Mouse (Mus musculus): Measurements from ENCODE around the gene Gm5148. TPM values are rescaled to one million over a fixed set of nuclear protein-coding genes. Genes with fewer than 3 reads are reported as not detected.

Gene Gm5148
- total RNA-seq, 1 experiment, result 69.6 TPM

GRCm38 (mm10) chr3:37687158-37687980 lies 36.9 kb downstream of the Gm5148 start:
- TF ChIP-seq CHD2 (IDR thresholded peaks at IDR 0.05; ENCODE audit: low read depth, low read length) (no peak), ZC3H11A (IDR thresholded peaks at IDR 0.05; ENCODE audit: borderline replicate concordance, low read depth, low read length) (no peak), HCFC1 (IDR thresholded peaks at IDR 0.05; ENCODE audit: borderline replicate concordance, insufficient read depth, low read length) (no peak), ZNF384 (IDR thresholded peaks at IDR 0.05; ENCODE audit: low read depth, low read length) (no peak), MAFK (IDR thresholded peaks at IDR 0.05; ENCODE audit: insufficient read depth, low read depth, low read length) (no peak)
- Histone ChIP-seq H3K9me3 (ENCODE audit: control insufficient read depth, insufficient read depth, low read depth, low read length) (no peaks in the 10 kb centered on the region), H3K9ac (ENCODE audit: insufficient read depth, low read depth, low read length, poor library complexity, severe bottlenecking) (0 out of 2 replicates have a peak overlapping the region, but pooled peaks have one; percentile 21), H3K36me3 (ENCODE audit: control insufficient read depth, insufficient read depth, low read length, poor library complexity, severe bottlenecking) (no peaks in the 10 kb centered on the region), H3K4me1 (ENCODE audit: control insufficient read depth in 2 of 2, insufficient read depth in 2 of 2, low read length in 2 of 2, poor library complexity in 1 of 2) (peaks cover 0 to 14% of the 10 kb centered on the region in 2 experiments; a peak in 2 of 4 replicates), H3K4me3 (ENCODE audit: insufficient read depth in 1 of 2, low read depth in 1 of 2, low read length in 2 of 2, poor library complexity in 1 of 2, severe bottlenecking in 1 of 2) (peak overlapping the region; percentile 37 to 42), H3K27ac (ENCODE audit: insufficient read depth, low read depth, low read length, poor library complexity, severe bottlenecking) (peak overlapping the region; percentile 38)
- in situ Hi-C loops (cut with MboI; ENCODE audit: low sequenced_read_pairs in 2 of 2, unreplicated experiment in 2 of 2), result no loop called here
- DNase-seq (ENCODE audit: low read depth, low spot score), result peak; percentile 40

- peak overlapping the region; percentile 38 for H3K27ac ChIP-seq (ENCODE audit: insufficient read depth, low read depth, low read length, poor library complexity, severe bottlenecking)
- TF ChIP-seq MAFK (IDR thresholded peaks at IDR 0.05; ENCODE audit: insufficient read depth, low read depth, low read length) (no peak), ZC3H11A (IDR thresholded peaks at IDR 0.05; ENCODE audit: borderline replicate concordance, low read depth, low read length) (no peak), ZNF384 (IDR thresholded peaks at IDR 0.05; ENCODE audit: low read depth, low read length) (no peak), CHD2 (IDR thresholded peaks at IDR 0.05; ENCODE audit: low read depth, low read length) (no peak), HCFC1 (IDR thresholded peaks at IDR 0.05; ENCODE audit: borderline replicate concordance, insufficient read depth, low read length) (no peak)
- in situ Hi-C loops (cut with MboI; ENCODE audit: low sequenced_read_pairs in 2 of 2, unreplicated experiment in 2 of 2), result no loop called here
- no peak for DNase-seq (ENCODE audit: low read depth, low spot score)
- no peaks in the 10 kb centered on the region for H3K9me3 ChIP-seq (ENCODE audit: control insufficient read depth, insufficient read depth, low read depth, low read length)
- 0 out of 2 replicates have a peak overlapping the region, but pooled peaks have one; percentile 21 for H3K9ac ChIP-seq (ENCODE audit: insufficient read depth, low read depth, low read length, poor library complexity, severe bottlenecking)
- peak overlapping the region; percentile 37 to 42 for H3K4me3 ChIP-seq (ENCODE audit: insufficient read depth in 1 of 2, low read depth in 1 of 2, low read length in 2 of 2, poor library complexity in 1 of 2, severe bottlenecking in 1 of 2)
- peaks cover 0 to 14% of the 10 kb centered on the region in 2 experiments; a peak in 2 of 4 replicates for H3K4me1 ChIP-seq (ENCODE audit: control insufficient read depth in 2 of 2, insufficient read depth in 2 of 2, low read length in 2 of 2, poor library complexity in 1 of 2)
- H3K36me3 ChIP-seq (ENCODE audit: control insufficient read depth, insufficient read depth, low read length, poor library complexity, severe bottlenecking), result no peaks in the 10 kb centered on the region
These were observed 37.5 kb downstream of the Gm5148 start for GRCm38 (mm10) chr3:37686751-37687150.

GRCm38 (mm10) chr3:37686219-37686618 lies 38.1 kb downstream of the Gm5148 start:
- Histone ChIP-seq H3K4me3 (ENCODE audit: insufficient read depth in 1 of 2, low read depth in 1 of 2, low read length in 2 of 2, poor library complexity in 1 of 2, severe bottlenecking in 1 of 2) (no peak overlapping the region), H3K36me3 (ENCODE audit: control insufficient read depth, insufficient read depth, low read length, poor library complexity, severe bottlenecking) (no peaks in the 10 kb centered on the region), H3K4me1 (ENCODE audit: control insufficient read depth in 2 of 2, insufficient read depth in 2 of 2, low read length in 2 of 2, poor library complexity in 1 of 2) (peaks cover 0 to 14% of the 10 kb centered on the region in 2 experiments; a peak in 2 of 4 replicates), H3K27ac (ENCODE audit: insufficient read depth, low read depth, low read length, poor library complexity, severe bottlenecking) (no peak overlapping the region; the same call in 1 of the 2 replicates), H3K9ac (ENCODE audit: insufficient read depth, low read depth, low read length, poor library complexity, severe bottlenecking) (no peak overlapping the region), H3K9me3 (ENCODE audit: control insufficient read depth, insufficient read depth, low read depth, low read length) (no peaks in the 10 kb centered on the region)
- TF ChIP-seq ZC3H11A (IDR thresholded peaks at IDR 0.05; ENCODE audit: borderline replicate concordance, low read depth, low read length), result no peak
- no peak for TF ChIP-seq MAFK (IDR thresholded peaks at IDR 0.05; ENCODE audit: insufficient read depth, low read depth, low read length)
- TF ChIP-seq CHD2 (IDR thresholded peaks at IDR 0.05; ENCODE audit: low read depth, low read length), result no peak
- TF ChIP-seq HCFC1 (IDR thresholded peaks at IDR 0.05; ENCODE audit: borderline replicate concordance, insufficient read depth, low read length), result no peak
- no peak for TF ChIP-seq ZNF384 (IDR thresholded peaks at IDR 0.05; ENCODE audit: low read depth, low read length)
- DNase-seq (ENCODE audit: low read depth, low spot score), result no peak
- in situ Hi-C loops (cut with MboI; ENCODE audit: low sequenced_read_pairs in 2 of 2, unreplicated experiment in 2 of 2), result no loop called here

GRCm38 (mm10) chr3:37676291-37676690 lies 48.0 kb downstream of the Gm5148 start:
- Histone ChIP-seq H3K9me3 (ENCODE audit: control insufficient read depth, insufficient read depth, low read depth, low read length) (no peaks in the 10 kb centered on the region), H3K9ac (ENCODE audit: insufficient read depth, low read depth, low read length, poor library complexity, severe bottlenecking) (no peak overlapping the region), H3K4me3 (ENCODE audit: insufficient read depth in 1 of 2, low read depth in 1 of 2, low read length in 2 of 2, poor library complexity in 1 of 2, severe bottlenecking in 1 of 2) (no peak overlapping the region), H3K4me1 (ENCODE audit: control insufficient read depth in 2 of 2, insufficient read depth in 2 of 2, low read length in 2 of 2, poor library complexity in 1 of 2) (peaks cover 7 to 29% of the 10 kb centered on the region in 2 experiments), H3K36me3 (ENCODE audit: control insufficient read depth, insufficient read depth, low read length, poor library complexity, severe bottlenecking) (peaks cover 4% of the 10 kb centered on the region; the same call in 1 of the 2 replicates), H3K27ac (ENCODE audit: insufficient read depth, low read depth, low read length, poor library complexity, severe bottlenecking) (no peak overlapping the region)
- DNase-seq (ENCODE audit: low read depth, low spot score), result no peak
- TF ChIP-seq ZNF384 (IDR thresholded peaks at IDR 0.05; ENCODE audit: low read depth, low read length) (no peak), MAFK (IDR thresholded peaks at IDR 0.05; ENCODE audit: insufficient read depth, low read depth, low read length) (no peak), HCFC1 (IDR thresholded peaks at IDR 0.05; ENCODE audit: borderline replicate concordance, insufficient read depth, low read length) (no peak), CHD2 (IDR thresholded peaks at IDR 0.05; ENCODE audit: low read depth, low read length) (no peak), ZC3H11A (IDR thresholded peaks at IDR 0.05; ENCODE audit: borderline replicate concordance, low read depth, low read length) (no peak)
- in situ Hi-C loops (cut with MboI; ENCODE audit: low sequenced_read_pairs in 2 of 2, unreplicated experiment in 2 of 2), result no loop called here
